Mouse (Mus musculus) frontal cortex, adult (tissue): ENCODE measurements around the gene Kremen1.
A peak's percentile ranks its signal among the peaks of the same experiment; 100 is the strongest.

ENCODE experiments used
- ATAC-seq: cut with Nextera tagmentation; 2 replicates; pipeline ENCODE4 v1.9.2; 2017; ENCODE audit warnings: mild to moderate bottlenecking, moderate library complexity, mixed read lengths; ENCODE audit not compliant: low TSS enrichment

Gene Kremen1

GRCm38 (mm10) chr11:5219910-5220447 is 41.4 kb downstream of the Kremen1 start:
- ATAC-seq, result no peak

GRCm38 (mm10) chr11:5219371-5219770 is 42.0 kb downstream of the Kremen1 start:
- no peak for ATAC-seq

- ATAC-seq, result no peak
Observed at GRCm38 (mm10) chr11:5215401-5216187, 45.8 kb downstream of the Kremen1 start.

GRCm38 (mm10) chr11:5214483-5215040 is 46.8 kb downstream of the Kremen1 start:
- ATAC-seq, result no peak

- no peak for ATAC-seq
Observed at GRCm38 (mm10) chr11:5203054-5203453, 58.3 kb downstream of the Kremen1 start.

- ATAC-seq, result no peak
Observed at GRCm38 (mm10) chr11:5201799-5202680, 59.3 kb downstream of the Kremen1 start.

- peak; percentile 84 for ATAC-seq
Observed at GRCm38 (mm10) chr11:5199879-5200278, 61.5 kb downstream of the Kremen1 start.

GRCm38 (mm10) chr11:5197068-5197467 is 64.3 kb downstream of the Kremen1 start:
- ATAC-seq, result no peak

GRCm38 (mm10) chr11:5196583-5196982 is 64.8 kb downstream of the Kremen1 start:
- ATAC-seq, result no peak

- no peak for ATAC-seq
Observed at GRCm38 (mm10) chr11:5193576-5193881, 67.8 kb downstream of the Kremen1 start.

- no peak for ATAC-seq
Observed at GRCm38 (mm10) chr11:5192840-5193575, 68.3 kb downstream of the Kremen1 start.

GRCm38 (mm10) chr11:5192084-5192516 is 69.3 kb downstream of the Kremen1 start:
- no peak for ATAC-seq

GRCm38 (mm10) chr11:5189239-5189933 is 72.0 kb downstream of the Kremen1 start:
- peak; percentile 36; the same call in 1 of the 2 replicates for ATAC-seq

- no peak for ATAC-seq
Observed at GRCm38 (mm10) chr11:5188170-5188569, 73.2 kb downstream of the Kremen1 start.

GRCm38 (mm10) chr11:5184832-5185231 is 76.5 kb downstream of the Kremen1 start:
- no peak for ATAC-seq

GRCm38 (mm10) chr11:5184250-5184649 is 77.1 kb downstream of the Kremen1 start:
- no peak for ATAC-seq

GRCm38 (mm10) chr11:5182870-5183269 is 78.5 kb downstream of the Kremen1 start:
- ATAC-seq, result no peak

- peak; percentile 64; the same call in 1 of the 2 replicates for ATAC-seq
Observed at GRCm38 (mm10) chr11:5181850-5182404, 79.4 kb downstream of the Kremen1 start.

- no peak for ATAC-seq
Observed at GRCm38 (mm10) chr11:5179391-5179790, 82.0 kb downstream of the Kremen1 start.

GRCm38 (mm10) chr11:5177171-5177570 is 84.2 kb downstream of the Kremen1 start:
- no peak for ATAC-seq

GRCm38 (mm10) chr11:5176685-5177084 is 84.7 kb downstream of the Kremen1 start:
- ATAC-seq, result no peak
